Mouse (Mus musculus): Measurements from ENCODE around the gene Iqgap3. TPM values are rescaled to one million over a fixed set of nuclear protein-coding genes. Genes with fewer than 3 reads are reported as not detected.

The Iqgap3 gene
- polyA plus RNA-seq (2017; shearing (Covaris generic)) = 1 to 10 TPM in 1 of 2 experiments, under 1 TPM in 1; 0.75 to 1.5 TPM

- ATAC-seq = peak; percentile 84
Observed at GRCm38 (mm10) chr3:88081345-88082223, at the start of gene Iqgap3. Gene Iqgap3, plus strand, starts transcription at chr3:88081971.

DNA sequence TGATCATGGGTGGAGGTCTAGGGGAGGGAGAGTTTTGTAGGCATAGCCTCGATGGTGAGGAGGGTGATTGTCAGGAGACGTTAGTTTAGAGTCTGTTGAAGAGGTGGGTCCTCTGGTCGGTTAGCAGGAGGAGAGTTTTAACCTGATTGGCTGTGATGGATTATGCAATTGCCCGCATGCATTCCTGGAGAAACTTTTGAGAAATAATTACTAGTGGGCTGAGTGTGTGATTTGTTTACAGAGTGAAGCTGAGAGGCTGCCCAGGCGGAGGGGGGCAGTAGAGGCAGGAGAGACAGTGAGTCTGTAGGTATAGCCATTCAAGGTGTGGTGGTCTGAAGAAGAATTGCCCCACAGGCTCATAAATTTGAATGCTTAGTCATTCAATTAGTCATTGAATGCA is 48.3 kb upstream of the Iqgap3 start:
- ATAC-seq = no peak

DNA sequence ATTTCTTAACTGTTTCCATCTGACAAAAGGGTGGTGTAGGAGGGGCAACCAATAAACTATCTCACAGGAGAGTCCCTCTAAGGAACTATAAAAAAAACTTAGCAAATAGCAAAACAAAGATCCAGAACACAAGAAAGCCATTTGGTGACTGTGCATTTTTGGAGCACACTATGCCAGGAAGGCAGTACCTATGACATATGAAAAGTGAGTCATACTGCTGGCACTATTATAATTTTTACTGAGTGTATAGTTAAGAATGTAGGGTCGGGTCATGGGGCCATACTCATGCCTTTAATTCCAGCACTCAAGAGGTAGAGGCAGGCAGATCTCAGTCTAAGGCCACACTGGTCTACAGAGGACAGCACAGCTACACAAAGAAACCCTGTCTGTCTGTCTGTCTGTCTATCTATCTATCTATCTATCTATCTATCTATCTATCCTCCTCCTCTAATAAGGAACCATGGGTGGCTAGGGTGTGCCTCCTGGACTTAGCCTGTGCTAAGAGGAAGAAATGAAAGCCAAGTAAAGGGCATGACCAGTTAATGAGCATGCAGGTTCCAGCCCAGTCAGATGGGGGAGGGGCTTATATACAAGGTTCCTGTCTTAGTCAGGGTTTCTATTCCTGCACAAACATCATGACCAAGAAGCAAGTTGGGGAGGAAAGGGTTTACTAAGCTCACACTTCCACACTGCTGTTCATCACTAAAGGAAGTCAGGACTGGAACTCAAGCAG is 46.0 kb upstream of the Iqgap3 start:
- no peak for ATAC-seq

- peak; percentile 99 for ATAC-seq
Observed at GRCm38 (mm10) chr3:88042661-88043421, 38.9 kb upstream of the Iqgap3 start, which contains the start of gene Gpatch4. Gene Gpatch4, plus strand, starts transcription at chr3:88043108.

GRCm38 (mm10) chr3:88049532-88049931 is 32.2 kb upstream of the Iqgap3 start:
- ATAC-seq = no peak

- ATAC-seq = no peak
Observed at GRCm38 (mm10) chr3:88057030-88057429, 24.7 kb upstream of the Iqgap3 start.

GRCm38 (mm10) chr3:88057902-88058696 is 23.7 kb upstream of the Iqgap3 start, which contains the start of gene Naxe:
Gene Naxe, minus strand, starts transcription at chr3:88058495.
- peak; percentile 92 for ATAC-seq

DNA sequence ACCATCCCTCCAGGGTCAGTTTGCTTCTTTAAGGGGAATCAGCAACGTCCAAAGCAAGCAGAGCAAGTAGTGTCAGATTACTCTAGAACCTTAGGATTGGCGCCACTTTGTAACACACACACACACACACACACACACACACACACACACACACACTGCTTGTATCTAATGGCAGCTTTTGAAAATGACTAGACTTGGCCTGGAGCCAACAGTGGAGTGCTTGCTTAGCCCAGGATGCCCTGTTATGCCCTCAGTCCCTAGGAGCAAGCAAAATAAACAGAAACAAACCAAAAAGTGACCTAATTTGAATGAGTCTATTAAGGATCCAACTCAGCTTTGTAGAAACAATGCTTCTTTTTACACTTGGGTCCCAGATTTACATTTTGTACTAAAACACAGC is 13.4 kb upstream of the Iqgap3 start:
- no peak for ATAC-seq

DNA sequence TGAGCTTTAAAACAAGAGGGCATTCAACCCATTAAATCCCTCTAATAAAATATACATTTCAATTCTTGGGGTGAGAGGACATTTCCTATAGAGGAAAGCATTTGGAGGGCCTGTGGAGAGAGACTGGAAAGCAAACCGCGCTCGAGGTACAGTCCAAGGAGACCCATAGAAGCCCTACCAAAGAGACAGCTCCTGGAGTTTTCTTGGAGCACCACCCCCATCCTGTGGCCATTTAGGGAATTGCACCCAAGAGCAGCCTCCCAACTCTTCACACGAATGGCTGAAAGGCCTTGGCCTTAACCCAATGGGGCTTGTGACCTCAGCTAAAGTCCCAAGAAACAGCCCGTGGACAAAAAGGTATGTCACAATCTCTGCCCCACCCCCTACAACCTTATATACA is 10.0 kb upstream of the Iqgap3 start:
- ATAC-seq = peak; percentile 75

DNA sequence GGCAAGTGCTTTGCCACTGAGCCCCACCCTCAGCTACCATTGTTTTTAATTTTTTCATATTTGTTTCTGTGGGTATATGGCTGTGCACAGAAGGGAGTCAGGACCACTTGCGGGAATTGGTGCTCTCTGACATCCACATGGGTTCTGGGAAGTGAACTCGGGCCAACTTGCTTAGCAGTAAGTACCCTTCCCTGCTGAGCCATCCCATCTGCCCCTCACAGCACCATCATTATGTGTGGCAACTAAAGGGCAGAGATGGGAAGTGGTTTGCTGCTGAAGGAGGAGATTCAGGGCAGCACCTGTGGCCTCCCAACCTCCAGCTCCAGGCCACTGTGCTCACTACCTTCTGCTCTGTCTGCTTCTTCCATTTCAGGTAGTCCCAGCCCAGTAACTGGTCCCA is 8.1 kb upstream of the Iqgap3 start:
- ATAC-seq = no peak

DNA sequence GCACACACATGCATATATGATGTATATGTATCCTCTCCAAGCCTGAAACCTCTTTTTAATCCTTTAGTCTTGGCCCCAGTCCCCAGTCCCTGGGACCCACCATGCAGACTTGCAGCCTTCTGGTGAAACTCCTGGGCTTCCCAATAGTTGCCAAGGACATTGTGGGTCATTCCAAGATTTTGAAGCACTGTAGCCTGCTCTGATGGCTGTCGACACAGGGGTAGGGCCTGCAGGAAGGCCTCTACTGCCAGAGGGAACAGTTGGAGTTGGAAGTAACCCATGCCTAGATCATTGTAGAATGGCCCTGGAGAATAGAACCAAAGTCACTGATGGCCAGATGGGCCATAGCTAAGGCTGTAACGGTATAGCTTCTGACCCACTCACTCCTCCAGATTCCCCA is 7.4 kb upstream of the Iqgap3 start:
- ATAC-seq = no peak

DNA sequence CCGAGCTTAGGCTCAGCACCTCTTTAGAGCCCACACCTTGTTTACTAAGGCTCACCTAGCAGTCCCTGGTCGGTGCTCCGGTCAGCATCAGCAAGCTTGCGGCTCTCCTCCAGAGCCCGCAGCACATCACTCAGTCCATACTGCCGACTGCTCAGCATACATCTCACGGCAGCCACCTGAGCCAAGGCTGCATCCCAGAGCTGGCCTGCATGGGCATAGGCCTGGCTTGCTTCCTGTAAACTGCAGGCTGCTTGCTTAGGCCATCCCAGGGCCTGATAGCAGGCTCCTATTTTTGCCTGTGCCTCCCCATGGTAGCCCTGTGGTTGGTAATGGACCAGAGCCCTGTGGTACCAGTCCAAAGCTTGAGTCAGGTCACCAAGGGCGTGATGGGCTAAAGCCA is 7.0 kb upstream of the Iqgap3 start:
- ATAC-seq = no peak

DNA sequence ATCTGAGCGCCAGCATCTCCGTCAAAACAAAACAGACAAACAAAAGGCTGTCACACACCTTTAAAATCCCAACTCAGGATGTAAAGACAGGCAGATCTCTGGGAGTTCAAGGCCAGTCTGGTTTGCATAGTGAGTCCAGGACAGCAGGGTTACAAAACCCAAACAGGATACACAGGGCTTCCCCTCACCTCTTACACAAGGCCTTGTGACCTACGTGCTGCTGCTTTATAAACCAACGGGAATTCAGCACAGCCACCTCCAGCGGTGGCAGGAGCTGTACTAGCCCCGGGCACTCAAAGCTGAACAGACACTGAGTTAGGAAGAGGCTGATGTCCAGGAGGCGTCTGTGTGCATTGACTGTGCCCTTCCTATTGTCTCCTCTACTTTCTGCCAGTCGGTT is 4.3 kb upstream of the Iqgap3 start:
- ATAC-seq = no peak

GRCm38 (mm10) chr3:88078204-88078603 is 3.6 kb upstream of the Iqgap3 start, which contains the start of gene Ttc24:
Gene Ttc24, minus strand, starts transcription at chr3:88078304.
- ATAC-seq = no peak

GRCm38 (mm10) chr3:88082224-88082618 is 450 bp downstream of the Iqgap3 start:
- no peak for ATAC-seq

- no peak for ATAC-seq
Observed at GRCm38 (mm10) chr3:88082663-88083062, 892 bp downstream of the Iqgap3 start.

DNA sequence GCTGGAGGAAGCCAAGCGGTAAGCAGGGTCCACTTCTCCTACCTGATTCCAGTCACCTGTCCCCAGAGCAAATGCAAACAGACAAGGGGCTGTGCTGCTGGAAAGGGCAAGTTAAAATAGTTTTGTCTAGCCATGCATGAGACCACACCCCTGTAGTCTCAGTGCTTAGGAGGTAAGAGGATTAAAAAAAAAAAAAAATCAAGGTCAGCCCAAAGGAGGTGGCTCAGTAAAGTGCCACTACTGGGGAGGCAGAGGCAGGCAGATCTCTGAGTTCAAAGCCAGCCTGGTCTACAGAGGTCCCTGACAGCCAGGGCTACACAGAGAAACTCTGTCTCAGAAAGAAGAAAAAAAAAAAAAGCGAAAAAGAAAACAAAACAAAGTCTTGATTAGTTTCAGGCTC is 2.2 kb downstream of the Iqgap3 start:
- no peak for ATAC-seq

DNA sequence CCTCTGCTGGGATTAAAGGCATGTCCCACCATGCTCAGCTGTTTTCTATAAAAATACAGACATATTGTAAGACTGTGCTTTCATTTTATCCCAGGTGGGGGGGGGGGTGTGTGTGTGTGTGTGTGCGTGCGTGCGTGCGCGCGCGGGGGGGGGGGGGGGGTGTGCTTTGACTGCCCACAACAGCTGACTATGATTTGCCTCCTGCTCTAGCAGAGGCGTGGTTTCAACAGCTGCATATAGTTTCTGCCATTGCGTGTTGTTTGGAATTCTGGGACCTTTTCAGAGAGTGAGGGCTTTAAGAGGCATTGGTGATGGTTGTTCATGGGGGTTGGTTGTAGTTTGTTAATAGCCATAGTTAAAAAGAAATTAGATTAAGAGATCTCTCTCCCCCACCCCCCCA is 3.7 kb downstream of the Iqgap3 start:
- no peak for ATAC-seq

DNA sequence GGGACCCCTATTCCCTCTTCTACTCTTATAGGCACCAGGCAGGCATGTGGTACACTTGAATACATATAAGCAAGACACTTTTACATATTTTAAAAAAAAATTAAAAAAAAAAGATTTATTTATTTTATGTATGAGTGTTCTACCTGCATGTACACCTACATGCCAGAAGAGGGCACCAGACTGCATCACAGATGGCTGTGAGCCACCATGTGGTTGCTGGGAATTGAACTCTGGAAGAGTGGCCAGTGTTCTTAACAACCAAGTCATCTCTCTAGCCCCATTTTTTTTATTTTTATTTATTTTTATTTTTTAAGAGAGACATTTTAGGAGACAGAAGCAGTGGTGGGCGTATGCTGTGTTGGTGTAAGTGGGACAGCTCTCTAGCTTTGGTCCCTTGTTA is 5.9 kb downstream of the Iqgap3 start:
- peak; percentile 45 for ATAC-seq

- no peak for ATAC-seq
Observed at GRCm38 (mm10) chr3:88090106-88090505, 8.3 kb downstream of the Iqgap3 start.

DNA sequence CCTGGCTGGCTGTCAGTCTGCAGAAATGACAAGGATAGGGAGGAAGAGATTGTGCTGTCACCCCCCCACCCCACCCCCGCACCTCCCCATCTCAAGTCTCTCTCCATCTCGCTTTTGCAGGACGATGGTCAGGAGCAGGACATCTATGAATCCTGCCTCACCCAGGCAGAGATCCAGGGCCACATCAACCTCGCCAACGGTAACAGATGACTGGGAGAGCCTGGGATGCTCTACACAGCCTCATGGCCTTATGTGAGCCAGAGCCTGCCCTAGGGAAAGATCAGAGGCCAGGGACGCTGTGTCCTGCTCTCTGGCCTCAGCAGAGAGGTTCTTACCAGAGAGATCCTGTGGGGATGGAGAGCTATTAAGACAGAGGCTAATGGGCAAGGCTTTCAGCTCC is 8.8 kb downstream of the Iqgap3 start:
- ATAC-seq = no peak

GRCm38 (mm10) chr3:88094126-88094525 is 12.4 kb downstream of the Iqgap3 start:
- no peak for ATAC-seq
